Mouse (Mus musculus) limb, embryonic 15.5 days (tissue): ENCODE results near the gene Grhl1. TPM values are rescaled to one million over a fixed set of nuclear protein-coding genes. Genes with fewer than 3 reads are reported as not detected.

ENCODE experiments used
- ATAC-seq: fragments of 200-750 bp; cut with Nextera tagmentation; 2 replicates; pipeline ENCODE4 v1.8.0; 2017; ENCODE audit warnings: low read depth, moderate TSS enrichment; ENCODE audit not compliant: insufficient number of reproducible peaks, low FRiP score, low TSS enrichment
- H3K27ac ChIP-seq: fragments of 300-500 bp; sonication (generic); 2 replicates; pipeline ENCODE4 v1.5.1; 2015; ENCODE audit warnings: moderate library complexity, mild to moderate bottlenecking, inconsistent platforms
- H3K27me3 ChIP-seq: fragments of 300-500 bp; sonication (generic); 2 replicates; pipeline ENCODE4 v1.6.1; 2015; ENCODE audit warnings: inconsistent platforms
- H3K36me3 ChIP-seq: fragments of 300-500 bp; sonication (generic); 2 replicates; pipeline ENCODE4 v1.6.1; 2015; ENCODE audit warnings: inconsistent platforms
- H3K4me1 ChIP-seq: fragments of 300-500 bp; sonication (generic); 2 replicates; pipeline ENCODE4 v1.6.1; 2015; ENCODE audit warnings: inconsistent platforms
- H3K4me2 ChIP-seq: fragments of 300-500 bp; sonication (generic); 2 replicates; pipeline ENCODE4 v1.6.1; 2015; ENCODE audit warnings: mild to moderate bottlenecking, inconsistent platforms
- H3K4me3 ChIP-seq: fragments of 300-500 bp; sonication (generic); 2 replicates; pipeline ENCODE4 v1.5.1; 2015; ENCODE audit warnings: mild to moderate bottlenecking, inconsistent platforms
- H3K9ac ChIP-seq: fragments of 300-500 bp; sonication (generic); 2 replicates; pipeline ENCODE4 v1.6.1; 2015; ENCODE audit warnings: inconsistent platforms
- H3K9me3 ChIP-seq: fragments of 300-500 bp; sonication (generic); 2 replicates; pipeline ENCODE4 v1.6.1; 2016; ENCODE audit warnings: inconsistent platforms
- WGBS: fragments of 180-500 bp; shearing (Covaris S2); methylation state at CpG from one replicate; pipeline ENCODE4 v1.1.7; 2015; 5-methylcytosine and 5-hydroxymethylcytosine counted together
- polyA plus RNA-seq: library from polyadenylated mRNA; unstranded; fragments of >200 nt; fragmentation: Nextera tagmentation; extraction: Ambion mirVana; gene quantifications from 2 replicates; pipeline ENCODE4 v1.2.1, GENCODE M21; 2015

The Grhl1 gene
- polyA plus RNA-seq, 1 experiment from 2014 or later, result 42.5 TPM

- H3K4me1 ChIP-seq, result peaks cover 17% of the 10 kb centered on the region
- H3K27me3 ChIP-seq, result no peaks in the 10 kb centered on the region
- peak overlapping the region; percentile 49 for H3K4me2 ChIP-seq
- no peak for ATAC-seq
- H3K4me3 ChIP-seq, result peak overlapping the region; percentile 26
- 6% methylated on average over 22 of the region's 22 CpGs for WGBS
- no peaks in the 10 kb centered on the region for H3K9me3 ChIP-seq
- no peaks in the 10 kb centered on the region for H3K36me3 ChIP-seq
- peak overlapping the region; percentile 65 for H3K27ac ChIP-seq
- H3K9ac ChIP-seq, result no peak overlapping the region
Observed at GRCm38 (mm10) chr12:24592956-24593672, 21.0 kb downstream of the Grhl1 start.

DNA sequence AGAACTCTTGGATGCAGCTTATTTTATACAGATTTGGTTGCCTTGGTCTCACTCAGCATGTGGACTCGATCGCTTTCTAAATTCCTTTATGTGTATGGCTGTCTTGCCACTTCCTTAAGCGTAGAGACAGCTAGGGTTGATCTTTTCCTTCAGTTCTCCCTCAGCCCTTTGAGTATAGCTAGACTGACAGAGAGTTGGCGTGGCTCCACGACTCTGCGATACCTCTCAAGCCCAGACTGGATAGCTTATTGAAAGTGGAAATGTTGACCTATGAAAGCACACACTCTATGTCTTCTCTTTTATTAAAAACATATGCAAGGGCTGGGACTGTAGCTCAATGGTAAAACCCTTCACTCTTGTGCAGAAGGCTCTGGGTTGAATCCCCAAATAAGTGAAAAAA is 25.3 kb downstream of the Grhl1 start:
- no peak overlapping the region for H3K4me3 ChIP-seq
- WGBS, result 54% methylated on average over 6 of the region's 6 CpGs
- H3K4me1 ChIP-seq, result peaks cover 17% of the 10 kb centered on the region
- no peaks in the 10 kb centered on the region for H3K9me3 ChIP-seq
- no peaks in the 10 kb centered on the region for H3K27me3 ChIP-seq
- H3K27ac ChIP-seq, result no peak overlapping the region
- no peaks in the 10 kb centered on the region for H3K36me3 ChIP-seq
- H3K9ac ChIP-seq, result no peak overlapping the region
- H3K4me2 ChIP-seq, result no peak overlapping the region
- no peak for ATAC-seq

GRCm38 (mm10) chr12:24599366-24599895 is 27.3 kb downstream of the Grhl1 start:
- no peaks in the 10 kb centered on the region for H3K27me3 ChIP-seq
- no peak overlapping the region for H3K4me2 ChIP-seq
- H3K36me3 ChIP-seq, result no peaks in the 10 kb centered on the region
- peaks cover 5% of the 10 kb centered on the region for H3K4me1 ChIP-seq
- H3K27ac ChIP-seq, result no peak overlapping the region
- 40% methylated on average over 8 of the region's 8 CpGs for WGBS
- H3K9ac ChIP-seq, result no peak overlapping the region
- no peak overlapping the region for H3K4me3 ChIP-seq
- no peaks in the 10 kb centered on the region for H3K9me3 ChIP-seq
- ATAC-seq, result no peak

GRCm38 (mm10) chr12:24600074-24600473 is 28.0 kb downstream of the Grhl1 start:
- no peak overlapping the region for H3K4me2 ChIP-seq
- H3K27ac ChIP-seq, result no peak overlapping the region
- 71% methylated on average over 7 of the region's 7 CpGs for WGBS
- H3K9ac ChIP-seq, result no peak overlapping the region
- H3K36me3 ChIP-seq, result no peaks in the 10 kb centered on the region
- no peaks in the 10 kb centered on the region for H3K9me3 ChIP-seq
- peaks cover 5% of the 10 kb centered on the region for H3K4me1 ChIP-seq
- H3K27me3 ChIP-seq, result no peaks in the 10 kb centered on the region
- no peak for ATAC-seq
- H3K4me3 ChIP-seq, result no peak overlapping the region

- no peaks in the 10 kb centered on the region for H3K36me3 ChIP-seq
- no peaks in the 10 kb centered on the region for H3K9me3 ChIP-seq
- 4% methylated on average over 9 of the region's 9 CpGs for whole genome bisulfite sequencing
- H3K27ac ChIP-seq, result no peak overlapping the region
- no peak overlapping the region for H3K4me3 ChIP-seq
- no peak overlapping the region for H3K9ac ChIP-seq
- ATAC-seq, result peak; percentile 62
- no peaks in the 10 kb centered on the region for H3K27me3 ChIP-seq
- no peak overlapping the region for H3K4me2 ChIP-seq
- H3K4me1 ChIP-seq, result peaks cover 5% of the 10 kb centered on the region
Observed at GRCm38 (mm10) chr12:24600806-24601205, 28.7 kb downstream of the Grhl1 start.

GRCm38 (mm10) chr12:24603266-24603665 is 31.2 kb downstream of the Grhl1 start:
- no peaks in the 10 kb centered on the region for H3K27me3 ChIP-seq
- H3K4me1 ChIP-seq, result peaks cover 5% of the 10 kb centered on the region
- no peak overlapping the region for H3K9ac ChIP-seq
- no peak overlapping the region for H3K27ac ChIP-seq
- 32% methylated on average over 2 of the region's 2 CpGs for WGBS
- H3K36me3 ChIP-seq, result no peaks in the 10 kb centered on the region
- H3K4me2 ChIP-seq, result no peak overlapping the region
- ATAC-seq, result no peak
- H3K9me3 ChIP-seq, result no peaks in the 10 kb centered on the region
- H3K4me3 ChIP-seq, result no peak overlapping the region

DNA sequence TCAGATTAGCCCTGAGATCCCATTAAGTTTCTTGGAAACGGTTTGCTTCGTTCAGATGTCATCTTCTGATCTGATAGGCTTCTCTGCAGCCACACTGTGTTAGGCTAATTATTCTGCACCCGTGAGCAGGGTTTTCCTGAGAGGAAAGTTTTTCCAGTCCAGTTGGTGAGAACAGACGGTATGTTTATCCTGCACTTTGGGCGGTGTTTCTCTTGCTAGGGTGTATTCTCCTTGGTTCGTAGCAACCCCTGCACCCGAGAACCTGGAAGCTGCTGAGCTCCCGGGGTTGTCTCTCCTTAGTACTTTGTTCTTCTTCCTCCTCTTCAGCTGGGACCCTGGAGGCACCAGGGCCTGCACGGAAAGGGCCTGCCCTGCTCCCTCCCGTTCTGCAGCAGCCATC is 34.1 kb downstream of the Grhl1 start:
- no peak for ATAC-seq

DNA sequence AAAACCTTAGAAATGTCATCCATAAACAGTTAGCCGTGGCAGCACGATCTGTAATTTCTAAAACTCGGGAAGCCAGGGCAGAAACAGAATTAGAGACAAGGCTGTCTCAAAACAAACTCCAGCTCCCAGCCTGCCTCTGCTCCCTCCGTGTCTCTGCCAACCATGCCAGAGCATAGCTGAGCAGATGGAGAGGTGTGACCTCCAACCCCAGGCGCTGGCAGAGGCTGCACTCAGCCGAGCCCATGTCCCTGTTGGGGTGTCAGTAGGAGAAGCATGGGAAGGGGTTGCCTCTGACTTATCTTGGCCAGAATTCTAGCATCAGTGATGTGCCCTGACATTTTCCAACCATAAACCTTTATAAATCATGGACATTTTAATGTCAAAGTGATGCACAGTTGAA is 40.5 kb downstream of the Grhl1 start:
- no peak overlapping the region for H3K4me3 ChIP-seq
- 66% methylated on average over 6 of the region's 6 CpGs for WGBS
- no peaks in the 10 kb centered on the region for H3K4me1 ChIP-seq
- H3K27me3 ChIP-seq, result no peaks in the 10 kb centered on the region
- H3K4me2 ChIP-seq, result no peak overlapping the region
- no peaks in the 10 kb centered on the region for H3K9me3 ChIP-seq
- H3K9ac ChIP-seq, result no peak overlapping the region
- no peak overlapping the region for H3K27ac ChIP-seq
- ATAC-seq, result no peak
- H3K36me3 ChIP-seq, result no peaks in the 10 kb centered on the region

More for the DNA sequence above, 34.1 kb downstream of the Grhl1 start:
- no peaks in the 10 kb centered on the region for H3K4me1 ChIP-seq
- no peaks in the 10 kb centered on the region for H3K9me3 ChIP-seq
- H3K36me3 ChIP-seq, result no peaks in the 10 kb centered on the region
- no peak overlapping the region for H3K27ac ChIP-seq
- no peaks in the 10 kb centered on the region for H3K27me3 ChIP-seq
- no peak overlapping the region for H3K4me2 ChIP-seq
- WGBS, result 68% methylated on average over 10 of the region's 10 CpGs
- no peak overlapping the region for H3K9ac ChIP-seq
- no peak overlapping the region for H3K4me3 ChIP-seq

GRCm38 (mm10) chr12:24614452-24615075 is 42.5 kb downstream of the Grhl1 start:
- Histone ChIP-seq H3K9ac (no peak overlapping the region), H3K27me3 (no peaks in the 10 kb centered on the region), H3K9me3 (no peaks in the 10 kb centered on the region), H3K36me3 (no peaks in the 10 kb centered on the region), H3K4me1 (no peaks in the 10 kb centered on the region), H3K4me3 (no peak overlapping the region), H3K27ac (no peak overlapping the region), H3K4me2 (no peak overlapping the region)
- WGBS, result 85% methylated on average over 17 of the region's 17 CpGs
- no peak for ATAC-seq

GRCm38 (mm10) chr12:24615140-24615539 is 43.1 kb downstream of the Grhl1 start:
- H3K9ac ChIP-seq, result no peak overlapping the region
- 69% methylated on average over 3 of the region's 3 CpGs for WGBS
- no peak for ATAC-seq

GRCm38 (mm10) chr12:24619436-24619835 is 47.4 kb downstream of the Grhl1 start:
- no peak overlapping the region for H3K4me3 ChIP-seq
- H3K4me2 ChIP-seq, result no peak overlapping the region
- H3K4me1 ChIP-seq, result no peaks in the 10 kb centered on the region
- no peaks in the 10 kb centered on the region for H3K36me3 ChIP-seq
- H3K27ac ChIP-seq, result no peak overlapping the region
- H3K9ac ChIP-seq, result no peak overlapping the region
- H3K9me3 ChIP-seq, result no peaks in the 10 kb centered on the region
- ATAC-seq, result no peak
- H3K27me3 ChIP-seq, result no peaks in the 10 kb centered on the region
- WGBS, result 83% methylated on average over 4 of the region's 4 CpGs

More at GRCm38 (mm10) chr12:24615140-24615539, 43.1 kb downstream of the Grhl1 start:
- Histone ChIP-seq H3K9me3 (no peaks in the 10 kb centered on the region), H3K36me3 (no peaks in the 10 kb centered on the region), H3K27me3 (no peaks in the 10 kb centered on the region), H3K4me1 (no peaks in the 10 kb centered on the region), H3K4me2 (no peak overlapping the region), H3K27ac (no peak overlapping the region), H3K4me3 (no peak overlapping the region)

DNA sequence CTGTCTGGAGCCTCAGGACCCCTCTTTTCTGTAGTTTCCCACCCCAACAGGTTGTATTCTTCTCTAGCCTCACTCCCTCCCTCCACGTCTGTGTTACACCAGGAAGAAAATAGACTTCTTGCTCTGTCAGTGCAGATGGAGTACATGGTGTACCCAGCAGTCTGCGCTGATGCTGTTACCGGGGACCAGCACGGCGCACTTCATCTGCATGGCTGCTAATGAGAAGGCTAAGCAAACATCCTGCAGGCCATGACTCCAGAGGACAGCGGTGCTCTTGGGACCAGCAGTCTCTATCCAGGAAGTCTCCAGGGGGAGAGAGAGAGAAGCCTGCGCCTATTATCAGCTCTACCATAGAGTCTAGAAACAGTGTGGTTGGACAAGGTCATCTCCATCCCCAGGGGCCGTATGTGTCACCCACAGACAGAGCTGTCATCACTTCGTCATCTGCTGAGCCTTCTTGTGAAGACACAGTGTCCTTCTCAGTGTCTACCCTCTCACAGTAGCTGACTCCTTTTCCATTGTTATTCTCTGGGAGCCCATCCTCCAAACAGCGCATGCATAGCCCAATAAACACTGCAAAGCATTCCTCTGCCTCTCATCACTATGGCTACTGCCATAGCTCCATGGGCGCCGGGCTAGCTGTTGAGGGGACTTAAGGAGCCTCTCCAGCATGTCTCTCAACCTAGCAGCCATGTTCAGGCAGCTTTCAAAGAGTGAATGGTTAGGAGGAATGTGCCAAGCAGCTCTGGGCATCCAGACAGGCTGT is 51.6 kb downstream of the Grhl1 start:
- H3K36me3 ChIP-seq, result no peaks in the 10 kb centered on the region
- H3K4me1 ChIP-seq, result 0 out of 2 replicates have a peak, but pooled peaks cover 9% of the 10 kb centered on the region
- no peak for ATAC-seq
- no peaks in the 10 kb centered on the region for H3K9me3 ChIP-seq
- H3K4me2 ChIP-seq, result no peak overlapping the region
- WGBS, result 80% methylated on average over 12 of the region's 12 CpGs
- no peak overlapping the region for H3K27ac ChIP-seq
- no peaks in the 10 kb centered on the region for H3K27me3 ChIP-seq
- no peak overlapping the region for H3K9ac ChIP-seq
- H3K4me3 ChIP-seq, result no peak overlapping the region
